8 mouse cellular contexts compared by ENCODE assay signal in the genomic region with DNA sequence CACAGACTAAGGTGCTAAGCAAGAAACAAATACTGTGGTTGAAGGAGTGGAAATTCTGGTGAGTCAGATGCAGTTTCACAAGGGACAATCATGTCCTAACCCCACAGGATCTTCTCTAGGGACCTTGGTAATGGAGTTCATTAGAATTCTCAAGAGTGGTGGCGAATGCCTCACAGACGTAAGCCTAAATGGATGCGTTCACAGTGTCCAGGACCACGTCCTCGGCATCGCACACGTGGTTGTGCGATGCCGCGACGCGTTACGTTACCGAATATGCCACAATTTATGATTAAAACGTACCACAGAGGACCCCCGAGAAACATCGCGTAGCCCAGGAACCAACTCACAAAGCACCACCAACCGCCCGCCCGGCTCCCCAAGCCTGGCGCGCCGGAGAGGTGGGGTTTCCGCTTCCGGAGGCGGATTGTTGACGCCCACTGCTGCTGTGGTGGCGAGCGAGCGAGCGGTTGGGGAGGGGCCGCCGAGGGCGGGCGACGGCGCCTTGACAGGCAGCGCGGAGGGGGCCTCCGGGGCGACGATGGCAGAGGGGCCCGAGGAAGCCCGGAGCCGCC. TPM values are rescaled to one million over a fixed set of nuclear protein-coding genes. Genes with fewer than 3 reads are reported as not detected.
DNase-seq lines count a peak whose midpoint lies in the region; ATAC-seq lines count a peak whose summit lies in the region.

A gene (plus strand): TSS at position 475 of the 572 bp plus-strand sequence.

- H3K4me3 ChIP-seq in hindbrain, embryonic 11.5 days (ENCODE audit: low read depth, low read length): peak within 1 kb of the TSS; percentile 95

- no peaks in the 10 kb centered on the region for H3K4me1 ChIP-seq in hindbrain, embryonic 11.5 days (replicated peaks; ENCODE audit: control insufficient read depth, insufficient read depth, low read length)

- H3K9ac ChIP-seq in hindbrain, embryonic 11.5 days (ENCODE audit: low read depth, low read length): peak within 1 kb of the TSS; percentile 86

- no peaks in the 10 kb centered on the region for H3K27me3 ChIP-seq in hindbrain, embryonic 11.5 days (ENCODE audit: control insufficient read depth, insufficient read depth, low read length)

- peak within 1 kb of the TSS; percentile 92 for H3K4me2 ChIP-seq in hindbrain, embryonic 11.5 days (replicated peaks; ENCODE audit: low read depth, low read length)

- ATAC-seq in hindbrain, embryonic 11.5 days (ENCODE audit: low FRiP score): peak; percentile 95

- 1% methylated on average over 39 of the region's 46 CpGs for WGBS in hindbrain, embryonic 11.5 days

- H3K36me3 ChIP-seq in hindbrain, embryonic 11.5 days (ENCODE audit: control insufficient read depth, insufficient read depth, low read length): 0 out of 2 replicates have a peak, but pooled peaks cover 2% of the 10 kb centered on the region

- H3K9me3 ChIP-seq in hindbrain, embryonic 11.5 days (ENCODE audit: control insufficient read depth, low read length): no peaks in the 10 kb centered on the region

- DNase-seq in MN1 (ENCODE audit: low spot score): peak; percentile 93
- DNase-seq in cerebellum, adult 9-10 months: peak; percentile 90
- DNase-seq in frontal cortex, adult 2 months (ENCODE audit: extremely low spot score in 1 of 2, low spot score in 1 of 2): peak; percentile 61 to 92
- peak; percentile 96 for DNase-seq in hindbrain, embryonic 11.5 days (ENCODE audit: low spot score)
- DNase-seq in layer of hippocampus, postnatal 10 days (ENCODE audit: low spot score in 2 of 2): peak; percentile 96 to 98
- DNase-seq in lung, postnatal 10 days: peak; percentile 95
- peak; percentile 91 for DNase-seq in ovary, postnatal 36 days (ENCODE audit: low spot score)
- DNase-seq in thymus, postnatal 25 days: peak; percentile 95

- peak within 1 kb of the TSS; percentile 80 for H3K27ac ChIP-seq in hindbrain, embryonic 11.5 days (ENCODE audit: low read depth, low read length)

RNA-seq across cellular contexts. Expression of the gene that starts here (rescaled TPM):
- 45.1 and 45.5 TPM in 2 replicates for polyA plus RNA-seq in frontal cortex, adult 2 months (2012; rRNA removed)
- 8.4 and 11.8 TPM in 2 replicates for polyA plus RNA-seq in hindbrain, embryonic 11.5 days (2014; fragmentation: Nextera tagmentation; extraction: Ambion mirVana)
- total RNA-seq in layer of hippocampus, postnatal 10 days (2021): 10 to 100 TPM; 64.4 to 69.3 TPM

Comparison
In these comparisons a context has a peak if more than half of its experiments do, and no peak if none do; other contexts are left out.
1. Peak in every context shown above with its lines: DNase-seq, ATAC-seq, H3K4me3 ChIP-seq and H3K27ac ChIP-seq.